Mouse (Mus musculus) spleen, postnatal 36 days (tissue): Measurements from ENCODE around the gene Vasn.
"Not testable (repeated sequence)": the region's sequence is repeated elsewhere in the genome, so short reads cannot be mapped to it uniquely, and the experiment has no call there.

ENCODE experiments used
- DNase-seq, 2 experiments: peaks; one replicate each; pipeline ENCODE4 v3.0.0; 2022; ENCODE audit warnings: low spot score in 2 of 2, mixed read lengths in 1 of 2

The Vasn gene

GRCm38 (mm10) chr16:4665726-4666125, 26.0 kb downstream of the Vasn start:
- no peak for DNase-seq

DNA sequence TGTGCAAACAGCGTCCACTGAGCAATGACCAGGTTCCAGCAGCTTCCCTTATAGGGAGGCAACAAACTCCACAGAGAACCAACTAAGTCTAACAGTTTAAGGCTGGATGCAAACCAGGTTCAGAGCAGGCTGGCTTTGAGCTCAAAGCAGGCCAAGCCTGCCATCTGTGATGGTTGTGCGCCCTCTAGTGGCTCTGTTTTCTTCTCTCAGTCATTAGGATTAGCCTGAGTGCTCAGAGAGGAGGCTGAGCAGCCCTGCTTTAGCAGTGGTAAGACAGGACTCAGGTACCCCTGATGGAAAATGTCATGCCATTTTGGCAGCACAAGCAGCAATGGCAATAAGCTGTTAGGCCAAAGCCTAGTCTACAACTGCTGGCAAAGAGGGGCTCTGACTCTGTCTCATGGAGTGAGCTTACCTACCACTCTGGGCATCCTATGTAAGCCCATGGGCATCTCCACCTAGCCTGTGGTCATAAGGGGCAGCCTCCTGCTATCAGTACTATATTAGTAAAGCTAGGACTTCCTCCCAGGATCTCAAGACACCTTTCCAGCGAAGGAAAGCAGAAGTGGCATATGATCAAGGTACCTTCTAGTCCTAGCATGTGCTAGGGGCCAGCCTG, 27.6 kb downstream of the Vasn start:
- DNase-seq = peak; percentile 73 to 79

DNA sequence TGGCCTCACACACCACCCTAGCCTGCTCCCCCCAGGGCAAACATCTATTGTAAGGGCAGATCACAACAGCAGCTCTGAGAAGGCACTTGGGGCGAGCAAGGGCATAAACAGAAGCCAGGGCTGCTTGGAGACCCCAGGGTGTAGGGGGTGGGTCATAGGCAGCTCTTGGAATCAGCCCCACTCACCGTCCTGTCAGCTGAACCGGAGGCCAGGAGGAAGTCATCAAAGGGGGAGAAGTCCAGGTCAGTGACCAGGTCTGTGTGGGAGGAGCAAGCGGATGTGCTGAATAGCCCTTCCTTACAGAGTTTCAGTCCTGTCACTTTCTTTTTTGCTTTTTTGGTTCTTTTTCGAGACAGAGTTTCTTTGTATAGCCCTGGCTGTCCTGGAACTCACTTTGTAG, 30.6 kb downstream of the Vasn start:
- no peak for DNase-seq

GRCm38 (mm10) chr16:4674091-4674490, 34.4 kb downstream of the Vasn start:
- DNase-seq = peak; percentile 67 to 69

GRCm38 (mm10) chr16:4676836-4677235, 37.1 kb downstream of the Vasn start:
- no peak for DNase-seq

DNA sequence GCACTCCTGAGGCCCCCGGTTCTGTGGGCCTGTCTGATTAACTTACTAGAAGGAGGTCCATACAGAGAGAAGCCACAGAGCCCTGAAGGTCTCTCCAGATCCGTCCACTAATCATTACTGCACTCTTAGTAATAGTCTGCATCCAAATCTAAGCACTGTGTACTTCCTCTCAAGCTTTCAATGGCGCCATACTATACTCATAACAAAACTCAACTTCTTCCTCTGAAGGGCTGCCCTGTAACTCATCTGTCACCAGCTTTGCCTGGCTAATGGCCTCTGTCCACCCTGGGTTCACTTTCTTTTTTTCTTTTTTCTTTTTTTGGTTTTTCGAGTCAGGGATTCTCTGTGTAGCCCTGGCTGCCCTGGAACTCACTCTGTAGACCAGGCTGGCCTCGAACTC, 38.3 kb downstream of the Vasn start:
- DNase-seq = peak in 1 of 2 experiments; percentile 16

DNA sequence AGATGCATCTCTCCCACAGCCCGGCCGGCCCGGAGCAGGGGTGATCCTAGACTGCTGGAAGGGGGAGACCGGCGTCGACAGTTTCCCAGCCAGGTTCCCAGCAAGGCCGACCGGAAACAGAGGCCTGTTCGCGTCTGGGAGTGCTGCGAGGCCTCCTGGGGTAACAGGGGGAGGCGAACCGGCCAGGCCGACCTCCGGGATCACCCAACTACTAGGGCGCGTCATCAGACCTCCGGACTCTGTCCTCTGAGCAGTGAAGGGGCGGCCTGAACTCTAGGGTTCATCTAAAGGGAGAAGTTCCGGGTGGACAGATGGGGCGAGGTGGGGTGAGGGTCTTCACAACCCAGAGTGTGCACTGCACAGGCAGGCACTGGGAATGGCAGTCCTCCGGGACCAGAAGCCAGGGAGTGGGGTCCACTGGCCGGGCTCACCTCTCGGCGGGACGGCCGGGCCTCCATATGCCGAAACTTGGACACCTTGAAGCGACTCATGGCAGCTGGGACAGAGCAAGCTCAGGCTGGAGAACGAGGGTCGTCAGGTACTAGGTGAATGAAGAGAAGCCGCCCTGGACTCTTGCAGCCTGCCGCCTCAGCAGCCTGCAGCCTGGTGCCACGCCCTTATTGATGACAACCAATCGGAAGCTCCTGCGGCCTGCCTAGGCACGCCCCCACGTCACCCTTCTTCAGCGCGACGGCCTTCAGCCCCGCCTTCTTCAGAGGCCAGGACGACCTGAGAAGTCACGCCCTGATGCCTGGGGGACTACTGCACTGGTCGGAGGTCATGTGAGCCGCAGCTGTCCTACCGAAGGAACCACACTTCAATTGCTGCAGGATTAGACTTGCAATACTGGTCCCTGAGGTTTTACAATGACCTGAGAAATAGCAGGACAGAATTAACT, 39.6 kb downstream of the Vasn start, which contains the start of gene Coro7:
TSS of gene Coro7 (minus strand) at position 657 of the 898 bp plus-strand sequence.
- DNase-seq = peak; percentile 96 to 97

GRCm38 (mm10) chr16:4680922-4681455, 41.2 kb downstream of the Vasn start:
- not testable (repeated sequence) for DNase-seq

DNA sequence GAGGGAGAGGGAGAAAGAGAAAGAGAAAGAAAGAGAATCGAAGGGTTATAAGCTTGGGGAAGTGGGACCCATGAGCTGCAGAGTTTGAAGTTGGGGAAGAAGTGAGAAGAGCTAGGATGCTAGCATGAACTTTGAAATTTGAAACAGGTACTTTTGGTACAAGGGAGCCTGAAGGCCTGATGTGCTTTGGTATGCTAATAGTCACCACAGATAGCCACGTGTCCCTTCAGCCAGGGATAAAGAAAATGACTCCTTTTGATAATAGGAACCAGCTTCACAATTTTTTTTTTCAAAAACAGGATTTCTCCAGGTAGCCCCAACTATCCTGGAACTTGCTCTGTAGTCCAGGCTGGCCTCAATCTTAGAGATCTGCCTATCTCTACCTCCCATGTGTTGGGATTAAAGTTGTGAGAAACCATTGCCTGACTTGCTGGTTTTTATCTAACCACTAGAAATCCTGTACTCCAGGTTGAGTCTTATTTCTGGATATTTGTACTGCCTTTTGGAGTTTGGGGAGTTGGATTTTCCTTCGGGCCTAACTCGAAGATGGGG, 43.0 kb downstream of the Vasn start:
- no peak for DNase-seq

GRCm38 (mm10) chr16:4683193-4683580, 43.4 kb downstream of the Vasn start:
- DNase-seq = no peak

DNA sequence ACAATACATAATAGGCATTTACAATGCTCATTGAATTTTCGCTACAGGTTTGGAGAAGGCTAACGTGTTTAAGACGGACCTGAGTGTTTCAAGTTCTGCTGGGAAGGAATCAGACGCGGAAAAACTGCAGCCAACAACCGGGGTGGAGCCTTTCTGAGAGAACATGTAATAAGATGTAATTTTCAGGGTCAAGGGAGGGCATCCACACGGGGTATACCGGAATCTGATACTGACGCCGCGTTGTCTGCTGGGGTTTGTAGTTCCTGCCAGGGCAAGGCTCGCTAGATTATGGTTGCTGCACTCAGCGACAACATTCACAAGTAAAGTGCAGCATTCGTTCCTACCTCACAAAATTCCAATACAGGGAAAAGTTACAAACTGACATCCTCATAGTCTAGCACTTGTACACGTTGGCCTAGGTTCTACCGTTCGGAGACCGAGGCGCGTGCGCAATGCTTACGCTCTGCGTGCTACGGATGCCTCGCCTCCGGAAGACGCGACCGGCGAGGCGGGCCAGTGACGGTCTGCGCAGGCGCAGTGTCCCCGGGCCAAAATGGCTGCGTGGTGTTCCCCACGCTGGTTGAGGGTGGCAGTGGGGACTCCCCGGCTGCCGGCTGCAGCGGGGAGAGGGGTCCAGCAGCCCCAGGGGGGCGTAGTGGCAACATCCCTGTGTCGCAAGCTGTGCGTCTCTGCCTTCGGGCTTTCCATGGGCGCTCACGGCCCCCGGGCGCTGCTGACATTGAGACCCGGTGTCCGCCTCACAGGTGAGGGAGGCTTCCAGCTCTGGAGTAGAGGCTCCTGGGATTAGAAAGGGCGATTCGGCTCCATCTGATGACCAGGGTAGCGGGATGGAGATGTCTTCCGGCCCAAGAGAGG, 44.1 kb downstream of the Vasn start:
- peak; percentile 95 to 96 for DNase-seq

DNA sequence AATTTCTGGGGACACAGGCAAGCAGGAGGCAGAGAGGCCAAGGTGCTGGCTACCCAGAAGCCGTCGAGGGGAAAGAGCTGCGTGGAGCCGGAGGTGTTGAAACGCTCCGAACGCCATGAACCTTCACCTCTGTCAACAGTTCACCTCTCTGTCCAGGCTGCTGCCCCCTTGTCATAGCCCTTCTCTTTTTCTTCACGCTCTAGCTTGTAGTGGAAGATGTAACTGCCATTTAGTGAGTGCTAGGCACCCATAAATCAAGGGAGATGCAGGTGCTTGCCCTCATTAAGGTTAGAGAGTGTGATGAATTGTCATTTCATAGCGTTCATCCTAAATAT, 44.7 kb downstream of the Vasn start:
- DNase-seq = no peak

DNA sequence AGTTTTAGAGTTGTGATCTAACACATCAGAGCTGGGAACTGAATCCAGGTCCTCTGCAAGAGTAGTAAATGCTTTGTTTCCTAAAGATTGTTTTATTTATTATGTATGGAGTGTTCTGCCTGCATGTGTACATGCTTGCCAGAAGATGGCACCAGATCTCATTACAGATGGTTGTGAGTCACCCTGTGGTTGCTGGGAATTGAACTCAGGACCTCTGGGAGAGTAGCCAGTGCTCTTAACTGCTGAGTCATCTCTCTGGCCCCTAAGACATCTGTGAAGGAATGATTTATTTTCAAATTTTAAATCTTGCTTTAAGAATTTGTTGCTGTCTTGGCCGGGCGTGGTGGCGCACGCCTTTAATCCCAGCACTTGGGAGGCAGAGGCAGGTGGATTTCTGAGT, 49.6 kb downstream of the Vasn start:
- not testable (repeated sequence) for DNase-seq
